Mouse (Mus musculus) cerebellum, adult (tissue): Measurements from ENCODE around the gene Fbxl8.

Source experiments
- ATAC-seq: cut with Nextera tagmentation; 2 replicates; pipeline ENCODE4 v1.9.2; 2017; ENCODE audit warnings: mild to moderate bottlenecking, moderate library complexity, mixed read lengths; ENCODE audit not compliant: insufficient number of reproducible peaks, low FRiP score, low TSS enrichment

The Fbxl8 gene

GRCm38 (mm10) chr8:105257318-105258114, 6.9 kb upstream of the Fbxl8 start:
- ATAC-seq: no peak

GRCm38 (mm10) chr8:105258911-105259720, 5.3 kb upstream of the Fbxl8 start:
- ATAC-seq: peak; percentile 36; the same call in 1 of the 2 replicates

- peak; percentile 33; the same call in 1 of the 2 replicates for ATAC-seq
Measured at GRCm38 (mm10) chr8:105259721-105260320, 4.6 kb upstream of the Fbxl8 start.

- no peak for ATAC-seq
Measured at GRCm38 (mm10) chr8:105260371-105261099, 3.9 kb upstream of the Fbxl8 start.

GRCm38 (mm10) chr8:105261326-105261980, 3.0 kb upstream of the Fbxl8 start:
- no peak for ATAC-seq

- no peak for ATAC-seq
Measured at GRCm38 (mm10) chr8:105263244-105263912, 1.1 kb upstream of the Fbxl8 start.

- ATAC-seq: no peak
Measured at GRCm38 (mm10) chr8:105265128-105265527, 680 bp downstream of the Fbxl8 start.

- no peak for ATAC-seq
Measured at GRCm38 (mm10) chr8:105266775-105267174, 2.3 kb downstream of the Fbxl8 start.

GRCm38 (mm10) chr8:105268342-105269074, 4.1 kb downstream of the Fbxl8 start:
- peak; percentile 51 for ATAC-seq

- ATAC-seq: no peak
Measured at GRCm38 (mm10) chr8:105269075-105269458, 4.6 kb downstream of the Fbxl8 start.

GRCm38 (mm10) chr8:105269461-105269947, 5.1 kb downstream of the Fbxl8 start, which contains the start of gene Hsf4:
TSS of gene Hsf4 (plus strand) at chr8:105269801.
- ATAC-seq: no peak

GRCm38 (mm10) chr8:105270101-105270915, 5.9 kb downstream of the Fbxl8 start:
- no peak for ATAC-seq

GRCm38 (mm10) chr8:105270916-105271186, 6.4 kb downstream of the Fbxl8 start:
- ATAC-seq: no peak

- no peak for ATAC-seq
Measured at GRCm38 (mm10) chr8:105275387-105275786, 10.9 kb downstream of the Fbxl8 start.

GRCm38 (mm10) chr8:105275840-105276239, 11.4 kb downstream of the Fbxl8 start, which contains the start of gene Nol3:
TSS of gene Nol3 (plus strand) at chr8:105276140.
- no peak for ATAC-seq

GRCm38 (mm10) chr8:105276292-105277120, 12.1 kb downstream of the Fbxl8 start:
- ATAC-seq: no peak

GRCm38 (mm10) chr8:105278911-105279334, 14.5 kb downstream of the Fbxl8 start:
- ATAC-seq: peak; percentile 73
